Mouse (Mus musculus) CH12.LX (cell line): ENCODE results near the gene Scg5. TPM values are rescaled to one million over a fixed set of nuclear protein-coding genes. Genes with fewer than 3 reads are reported as not detected.
A peak's percentile ranks its signal among the peaks of the same experiment; 100 is the strongest.

Experiments
- DNase-seq: peaks from one replicate; pipeline ENCODE4 v3.0.0-alpha.2; 2013; ENCODE audit errors: extremely low read depth
- H3K27ac ChIP-seq: 2 replicates; pipeline ENCODE4 v1.5.1; 2012; ENCODE audit warnings: low read depth, mild to moderate bottlenecking, control low read depth, moderate library complexity; ENCODE audit not compliant: insufficient read depth
- H3K27me3 ChIP-seq: replicated peaks from 2 replicates; pipeline ENCODE3; 2012; ENCODE audit warnings: inconsistent platforms
- H3K36me3 ChIP-seq, 2 experiments: replicated peaks in 1 of 2; 2 replicates each; pipeline versions ENCODE3 to v1.6.1; 2012; ENCODE audit warnings: inconsistent platforms in 1 of 2, low read length in 1 of 2, mild to moderate bottlenecking in 1 of 2, mixed read lengths in 1 of 2, moderate library complexity in 1 of 2; ENCODE audit not compliant: control insufficient read depth in 1 of 2, insufficient read depth in 1 of 2
- H3K4me1 ChIP-seq, 2 experiments: 2 replicates each; pipeline ENCODE4 v1.6.1; 2012; ENCODE audit warnings: inconsistent platforms in 1 of 2, moderate library complexity in 1 of 2; ENCODE audit not compliant: insufficient read depth in 2 of 2, control insufficient read depth in 1 of 2
- H3K4me2 ChIP-seq: 2 replicates; pipeline ENCODE4 v1.6.1; 2012; ENCODE audit warnings: low read depth, mild to moderate bottlenecking, control low read depth; ENCODE audit not compliant: poor library complexity, insufficient read depth, severe bottlenecking
- H3K4me3 ChIP-seq, 3 experiments: fragments of 150-350 bp in 1 of 3; sonication (generic) in 1 of 3; replicated peaks in 1 of 3; 2 replicates each; pipeline versions ENCODE3 to v1.5.1; 2011 to 2012; ENCODE audit warnings: low read depth in 2 of 3, low read length in 2 of 3, mild to moderate bottlenecking in 2 of 3, moderate library complexity in 2 of 3, control low read depth in 1 of 3, improper control_type of control experiment in 1 of 3, inconsistent platforms in 1 of 3, mixed read lengths in 1 of 3; ENCODE audit not compliant: poor library complexity in 1 of 3
- H3K79me2 ChIP-seq: replicated peaks from 2 replicates; pipeline ENCODE4 v1.6.1; 2012; ENCODE audit warnings: mild to moderate bottlenecking, moderate library complexity; ENCODE audit not compliant: control insufficient read depth, poor library complexity, insufficient read depth, severe bottlenecking; ENCODE audit errors: extremely low read depth
- H3K9ac ChIP-seq: 2 replicates; pipeline ENCODE4 v1.6.1; 2012; ENCODE audit warnings: low read depth, mild to moderate bottlenecking, control low read depth, moderate library complexity; ENCODE audit not compliant: insufficient read depth
- H3K9me3 ChIP-seq: replicated peaks from 2 replicates; pipeline ENCODE3; 2012; ENCODE audit warnings: low read length, inconsistent platforms, mixed read lengths
- BHLHE40 ChIP-seq: IDR thresholded peaks from 2 replicates; pipeline ENCODE4 v1.6.1; 2011; ENCODE audit warnings: mild to moderate bottlenecking, low read depth, low read length, improper control_type of control experiment
- CTCF ChIP-seq, 2 experiments: IDR thresholded peaks in 1 of 2; conservative IDR thresholded peaks in 1 of 2; 2 replicates each; pipeline ENCODE4 v1.5.1; 2011 to 2012; ENCODE audit warnings: low read depth in 2 of 2, low read length in 2 of 2, improper control_type of control experiment in 1 of 2, inconsistent platforms in 1 of 2, mild to moderate bottlenecking in 1 of 2, moderate library complexity in 1 of 2
- EP300 ChIP-seq: IDR thresholded peaks from 2 replicates; pipeline ENCODE4 v1.6.1; 2011; ENCODE audit warnings: low read length, improper control_type of control experiment
- ETS1 ChIP-seq: conservative IDR thresholded peaks from 2 replicates; pipeline ENCODE4 v1.6.1; 2012; ENCODE audit warnings: low read depth, mild to moderate bottlenecking, inconsistent platforms, low read length, improper control_type of control experiment, moderate library complexity
- IRF4 ChIP-seq: IDR thresholded peaks from 2 replicates; pipeline ENCODE4 v1.6.1; 2014; ENCODE audit warnings: low read depth, mild to moderate bottlenecking, inconsistent platforms, low read length, improper control_type of control experiment
- MAFK ChIP-seq: IDR thresholded peaks from 2 replicates; pipeline ENCODE4 v1.6.1; 2011; ENCODE audit warnings: low read length, improper control_type of control experiment; ENCODE audit not compliant: insufficient replicate concordance
- MAX ChIP-seq: IDR thresholded peaks from 2 replicates; pipeline ENCODE4 v1.6.1; 2011; ENCODE audit warnings: low read length, improper control_type of control experiment
- MYC ChIP-seq: IDR thresholded peaks from 2 replicates; pipeline ENCODE4 v1.6.1; 2011; ENCODE audit warnings: low read depth, mild to moderate bottlenecking, improper control_type of control experiment, low read length
- NRF1 ChIP-seq: IDR thresholded peaks from 2 replicates; pipeline ENCODE4 v1.6.1; 2014; ENCODE audit warnings: low read depth, mild to moderate bottlenecking, inconsistent platforms, low read length, improper control_type of control experiment, moderate library complexity
- RAD21 ChIP-seq: IDR thresholded peaks from 2 replicates; pipeline ENCODE4 v1.6.1; 2011; ENCODE audit warnings: low read depth, mild to moderate bottlenecking, low read length, improper control_type of control experiment, moderate library complexity
- SMC3 ChIP-seq: IDR thresholded peaks from 2 replicates; pipeline ENCODE4 v1.6.1; 2011; ENCODE audit warnings: low read depth, low read length, improper control_type of control experiment
- TBP ChIP-seq: conservative IDR thresholded peaks from 2 replicates; pipeline ENCODE4 v1.6.1; 2011; ENCODE audit warnings: low read depth, low read length, improper control_type of control experiment
- ZMIZ1 ChIP-seq: IDR thresholded peaks from 2 replicates; pipeline ENCODE4 v1.6.1; 2012; ENCODE audit warnings: low read depth, mild to moderate bottlenecking, inconsistent platforms, low read length, improper control_type of control experiment
- dilution Hi-C: fragments of 300-500 bp; cut with MboI; formaldehyde crosslinking; loops from 2 replicates; pipeline ENCODE4 v1.14.3; 2020; ENCODE audit warnings: low sequenced_read_pairs; ENCODE audit not compliant: extremely low pct_unique_long_range_greater_than_20kb, extremely low pct_ligation_motif_present
- in situ Hi-C: fragments of 300-500 bp; cut with MboI; formaldehyde crosslinking; loops from 3 replicates; pipeline ENCODE4 v1.14.3; 2019; ENCODE audit warnings: low sequenced_read_pairs, low pct_ligation_motif_present, low pct_unique_long_range_greater_than_20kb, mixed read lengths
- polyA plus RNA-seq: library from polyadenylated mRNA; unstranded; fragments of >175 nt; gene quantifications from 2 replicates; pipeline ENCODE4 v1.2.1, GENCODE M21; 2012; ENCODE audit warnings: low read depth; ENCODE audit not compliant: insufficient read length
- total RNA-seq, 2 experiments: library from RNA; depleted of rRNA; stranded (reverse); fragments of 300-350 nt in 1 of 2; fragments of >200 nt in 1 of 2; gene quantifications; 2 replicates each; pipeline ENCODE4 v1.2.3; 2012 to 2014

The Scg5 gene
- total and polyA plus RNA-seq, 3 experiments: not detected

DNA sequence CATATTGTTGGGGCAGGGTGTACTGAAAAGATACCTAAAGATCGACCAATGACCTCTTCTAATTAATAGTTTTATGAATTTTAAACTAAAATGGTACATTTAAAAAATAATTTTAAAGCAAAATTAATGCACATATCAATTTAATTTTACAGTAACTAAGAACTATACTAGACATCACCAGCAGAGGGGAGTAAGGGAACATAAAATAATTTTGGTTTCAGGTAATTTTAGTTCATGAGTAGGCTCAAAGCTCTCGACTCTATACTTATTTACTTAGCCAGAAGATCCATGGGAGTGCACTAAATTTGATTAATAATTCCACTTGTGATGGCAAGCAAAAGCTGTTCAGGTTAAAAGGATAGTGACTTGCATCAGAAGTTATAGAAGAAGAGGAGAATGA is 37.2 kb upstream of the Scg5 start:
- H3K27ac ChIP-seq: no peak overlapping the region
- H3K27me3 ChIP-seq: no peaks in the 10 kb centered on the region
- no peak for DNase-seq
- H3K9ac ChIP-seq: no peak overlapping the region
- H3K4me2 ChIP-seq: no peak overlapping the region
- in situ Hi-C loops: no loop called here
- H3K79me2 ChIP-seq: no peaks in the 10 kb centered on the region
- no peak overlapping the region for H3K4me3 ChIP-seq
- dilution Hi-C loops: no loop called here
- peaks cover 0 to 10% of the 10 kb centered on the region in 2 experiments; a peak in 2 of 4 replicates for H3K4me1 ChIP-seq
- TF ChIP-seq RAD21 (peak; percentile 73), CTCF (conservative IDR thresholded peaks at IDR 0.05 in 1 of 2, IDR thresholded peaks at IDR 0.05 in 1 of 2; ENCODE audit: low read depth in 2 of 2, low read length in 2 of 2) (peak in 1 of 2 experiments; percentile 61; a peak in 2 of 4 replicates), SMC3 (peak; percentile 40), BHLHE40 (no peak)
- no peaks in the 10 kb centered on the region for H3K9me3 ChIP-seq
- H3K36me3 ChIP-seq: no peaks in the 10 kb centered on the region

DNA sequence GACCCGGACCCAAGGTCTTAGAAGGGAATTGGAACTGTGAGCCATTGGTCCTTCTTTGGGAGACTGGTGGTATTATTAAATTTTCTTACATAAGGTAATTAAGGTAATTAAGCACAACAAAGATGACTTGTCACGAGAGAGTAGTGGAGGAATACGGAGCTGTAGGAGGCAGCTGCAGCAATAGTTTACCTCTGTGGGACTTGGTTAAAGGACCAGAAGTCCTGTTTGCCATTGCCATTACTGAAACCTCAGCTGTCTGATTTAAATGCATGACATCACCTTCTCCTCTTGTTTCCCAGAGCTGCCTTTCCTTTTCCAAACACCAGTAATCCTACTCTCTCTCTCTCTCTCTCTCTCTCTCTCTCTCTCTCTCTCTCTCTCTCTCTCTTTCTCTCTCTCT is 20.2 kb upstream of the Scg5 start:
- dilution Hi-C loops (no loop called here), in situ Hi-C loops (no loop called here)
- no peaks in the 10 kb centered on the region for H3K9me3 ChIP-seq
- peak overlapping the region; percentile 49; the same call in 1 of the 2 replicates for H3K9ac ChIP-seq
- DNase-seq: no peak
- H3K4me2 ChIP-seq: peak overlapping the region; percentile 47; the same call in 1 of the 2 replicates
- TF ChIP-seq ZMIZ1 (no peak), IRF4 (0 out of 2 replicates have a peak, but pooled peaks have one; percentile 1), MAX (no peak), TBP (0 out of 2 replicates have a peak, but pooled peaks have one; percentile 5), ETS1 (0 out of 2 replicates have a peak, but pooled peaks have one; percentile 3), MYC (peak; percentile 11), EP300 (0 out of 2 replicates have a peak, but pooled peaks have one; percentile 32), MAFK (0 out of 2 replicates have a peak, but pooled peaks have one; percentile 20), NRF1 (no peak)
- no peak overlapping the region for H3K27ac ChIP-seq
- H3K4me1 ChIP-seq: peaks cover 3 to 35% of the 10 kb centered on the region in 2 experiments; a peak in 2 of 4 replicates
- H3K27me3 ChIP-seq: no peaks in the 10 kb centered on the region
- peaks cover 8 to 24% of the 10 kb centered on the region in 2 experiments for H3K36me3 ChIP-seq
- H3K4me3 ChIP-seq: peak overlapping the region; percentile 29 to 88 (median 84)
- H3K79me2 ChIP-seq: peaks cover 40% of the 10 kb centered on the region
